Mouse (Mus musculus) liver, postnatal 0 days (tissue): ENCODE measurements around the gene Vdac1. TPM values are rescaled to one million over a fixed set of nuclear protein-coding genes. Genes with fewer than 3 reads are reported as not detected.
"Not testable (repeated sequence)": the region's sequence is repeated elsewhere in the genome, so short reads cannot be mapped to it uniquely, and the experiment has no call there.

Experiments used
- ATAC-seq: fragments of 200-750 bp; cut with Nextera tagmentation; 2 replicates; pipeline ENCODE4 v1.8.0; 2017; ENCODE audit warnings: mild to moderate bottlenecking, moderate library complexity
- DNase-seq: peaks from one replicate; pipeline ENCODE4 v3.0.0-alpha.2; 2016
- H3K27ac ChIP-seq: fragments of 300-500 bp; sonication (generic); 2 replicates; pipeline ENCODE4 v1.5.1; 2014; ENCODE audit warnings: antibody characterized with exemption, moderate library complexity, mild to moderate bottlenecking, low read depth
- H3K27me3 ChIP-seq: fragments of 300-500 bp; sonication (generic); 2 replicates; pipeline ENCODE4 v1.6.1; 2014; ENCODE audit warnings: low read length, control low read depth, mixed read lengths; ENCODE audit not compliant: insufficient read depth
- H3K36me3 ChIP-seq: fragments of 300-500 bp; sonication (generic); replicated peaks from 2 replicates; pipeline ENCODE4 v1.6.1; 2014; ENCODE audit warnings: mild to moderate bottlenecking, control low read depth, low read length, moderate library complexity, mixed read lengths; ENCODE audit not compliant: insufficient read depth
- H3K4me1 ChIP-seq: fragments of 300-500 bp; sonication (generic); 2 replicates; pipeline ENCODE4 v1.6.1; 2014; ENCODE audit warnings: antibody characterized with exemption, mild to moderate bottlenecking, control low read depth; ENCODE audit not compliant: insufficient read depth
- H3K4me2 ChIP-seq: fragments of 300-500 bp; sonication (generic); 2 replicates; pipeline ENCODE4 v1.6.1; 2014; ENCODE audit warnings: low read depth, mild to moderate bottlenecking, low read length, moderate library complexity, mixed read lengths
- H3K4me3 ChIP-seq: fragments of 300-500 bp; sonication (generic); 2 replicates; pipeline ENCODE4 v1.5.1; 2014; ENCODE audit warnings: low read depth, low read length
- H3K9ac ChIP-seq: fragments of 300-500 bp; sonication (generic); replicated peaks from 2 replicates; pipeline ENCODE4 v1.6.1; 2014; ENCODE audit warnings: mild to moderate bottlenecking, moderate library complexity
- H3K9me3 ChIP-seq: fragments of 300-500 bp; sonication (generic); 2 replicates; pipeline ENCODE4 v1.6.1; 2016; ENCODE audit warnings: mild to moderate bottlenecking, control low read depth, low read length, mixed read lengths
- CTCF ChIP-seq: sonication (generic); IDR thresholded peaks from 2 replicates; pipeline ENCODE4 v1.5.1; 2016; ENCODE audit warnings: antibody characterized with exemption, low read depth
- EP300 ChIP-seq: IDR thresholded peaks from 2 replicates; pipeline ENCODE4 v1.6.1; 2016; ENCODE audit warnings: antibody characterized with exemption, low read depth, mild to moderate bottlenecking
- WGBS: fragments of 180-500 bp; shearing (Covaris S2); extraction: QIAGEN DNeasy Blood & Tissue Kit; methylation state at CpG from one replicate; pipeline ENCODE4 v1.1.7; 2014; ENCODE audit not compliant: insufficient replicate concordance; 5-methylcytosine and 5-hydroxymethylcytosine counted together
- polyA plus RNA-seq: library from polyadenylated mRNA; unstranded; fragments of >200 nt; fragmentation: Nextera tagmentation; extraction: Ambion mirVana; gene quantifications from 2 replicates; pipeline ENCODE4 v1.2.1, GENCODE M21; 2015

Vdac1 gene
- polyA plus RNA-seq, 1 experiment from 2014 or later, result 101 TPM

GRCm38 (mm10) chr11:52348156-52348555, 12.5 kb upstream of the Vdac1 start:
- DNase-seq, result no peak
- WGBS, result 80% methylated on average over 4 of the region's 4 CpGs

GRCm38 (mm10) chr11:52348724-52349123, 11.9 kb upstream of the Vdac1 start:
- Histone ChIP-seq H3K4me3 (no peak overlapping the region), H3K36me3 (no peaks in the 10 kb centered on the region), H3K9me3 (no peaks in the 10 kb centered on the region), H3K4me2 (no peak overlapping the region), H3K27ac (no peak overlapping the region), H3K27me3 (no peaks in the 10 kb centered on the region), H3K4me1 (peaks cover 19% of the 10 kb centered on the region), H3K9ac (no peak overlapping the region)
- TF ChIP-seq EP300 (no peak), CTCF (peak; percentile 51)
- no peak for ATAC-seq
- DNase-seq, result no peak
- WGBS, result 73% methylated on average over 3 of the region's 3 CpGs

More at GRCm38 (mm10) chr11:52348156-52348555, 12.5 kb upstream of the Vdac1 start:
- Histone ChIP-seq H3K9me3 (no peaks in the 10 kb centered on the region), H3K4me2 (no peak overlapping the region), H3K36me3 (no peaks in the 10 kb centered on the region), H3K4me1 (peaks cover 19% of the 10 kb centered on the region), H3K4me3 (no peak overlapping the region), H3K9ac (no peak overlapping the region), H3K27ac (no peak overlapping the region), H3K27me3 (no peaks in the 10 kb centered on the region)
- no peak for ATAC-seq
- TF ChIP-seq CTCF, result no peak
- no peak for TF ChIP-seq EP300

- Histone ChIP-seq H3K27me3 (no peaks in the 10 kb centered on the region), H3K27ac (0 out of 2 replicates have a peak overlapping the region, but pooled peaks have one; percentile 19), H3K4me1 (peaks cover 19% of the 10 kb centered on the region), H3K36me3 (no peaks in the 10 kb centered on the region), H3K4me3 (no peak overlapping the region), H3K9ac (no peak overlapping the region; the same call in 1 of the 2 replicates), H3K4me2 (peak overlapping the region; percentile 23), H3K9me3 (no peaks in the 10 kb centered on the region)
- TF ChIP-seq EP300, result no peak
- peak; percentile 63 for TF ChIP-seq CTCF
- 1% methylated on average over 9 of the region's 9 CpGs for WGBS
- ATAC-seq (peak; percentile 69), DNase-seq (peak; percentile 83)
Observed at GRCm38 (mm10) chr11:52350924-52351323, 9.7 kb upstream of the Vdac1 start.

GRCm38 (mm10) chr11:52352271-52352670, 8.4 kb upstream of the Vdac1 start:
- Histone ChIP-seq H3K27ac (no peak overlapping the region), H3K4me1 (peaks cover 14% of the 10 kb centered on the region), H3K9me3 (no peaks in the 10 kb centered on the region), H3K4me2 (no peak overlapping the region), H3K27me3 (no peaks in the 10 kb centered on the region), H3K36me3 (no peaks in the 10 kb centered on the region), H3K4me3 (no peak overlapping the region), H3K9ac (no peak overlapping the region)
- 79% methylated on average over 3 of the region's 3 CpGs for WGBS
- ATAC-seq, result no peak
- DNase-seq, result no peak
- no peak for TF ChIP-seq CTCF
- TF ChIP-seq EP300, result no peak

GRCm38 (mm10) chr11:52354644-52355043, 6.0 kb upstream of the Vdac1 start:
- H3K4me3 ChIP-seq, result no peak overlapping the region
- H3K4me1 ChIP-seq, result peaks cover 23% of the 10 kb centered on the region
- TF ChIP-seq EP300, result no peak
- 0 out of 2 replicates have a peak, but pooled peaks have one; percentile 23 for TF ChIP-seq CTCF
- WGBS, result 78% methylated on average over 5 of the region's 5 CpGs
- H3K27me3 ChIP-seq, result no peaks in the 10 kb centered on the region
- H3K36me3 ChIP-seq, result no peaks in the 10 kb centered on the region
- DNase-seq (no peak), ATAC-seq (no peak)
- no peak overlapping the region for H3K4me2 ChIP-seq
- H3K9me3 ChIP-seq, result no peaks in the 10 kb centered on the region
- H3K27ac ChIP-seq, result no peak overlapping the region
- no peak overlapping the region for H3K9ac ChIP-seq

GRCm38 (mm10) chr11:52355601-52356000, 5.1 kb upstream of the Vdac1 start:
- Histone ChIP-seq H3K4me2 (no peak overlapping the region), H3K9me3 (no peaks in the 10 kb centered on the region), H3K36me3 (no peaks in the 10 kb centered on the region), H3K9ac (no peak overlapping the region), H3K4me3 (no peak overlapping the region), H3K27ac (no peak overlapping the region), H3K4me1 (peaks cover 29% of the 10 kb centered on the region), H3K27me3 (no peaks in the 10 kb centered on the region)
- WGBS, result 84% methylated on average over 1 of the region's 1 CpGs
- ATAC-seq (no peak), DNase-seq (no peak)
- TF ChIP-seq CTCF (peak; percentile 43), EP300 (no peak)

GRCm38 (mm10) chr11:52357091-52357490, 3.6 kb upstream of the Vdac1 start:
- 86% methylated on average over 5 of the region's 5 CpGs for WGBS
- H3K4me2 ChIP-seq, DNase-seq, H3K36me3 ChIP-seq, ATAC-seq, H3K4me3 ChIP-seq, H3K27me3 ChIP-seq, H3K27ac ChIP-seq, H3K9me3 ChIP-seq, H3K9ac ChIP-seq: not testable (repeated sequence)
- peaks cover 25% of the 10 kb centered on the region for H3K4me1 ChIP-seq
